Mouse (Mus musculus): Measurements from ENCODE around the gene Phox2b.

DNA sequence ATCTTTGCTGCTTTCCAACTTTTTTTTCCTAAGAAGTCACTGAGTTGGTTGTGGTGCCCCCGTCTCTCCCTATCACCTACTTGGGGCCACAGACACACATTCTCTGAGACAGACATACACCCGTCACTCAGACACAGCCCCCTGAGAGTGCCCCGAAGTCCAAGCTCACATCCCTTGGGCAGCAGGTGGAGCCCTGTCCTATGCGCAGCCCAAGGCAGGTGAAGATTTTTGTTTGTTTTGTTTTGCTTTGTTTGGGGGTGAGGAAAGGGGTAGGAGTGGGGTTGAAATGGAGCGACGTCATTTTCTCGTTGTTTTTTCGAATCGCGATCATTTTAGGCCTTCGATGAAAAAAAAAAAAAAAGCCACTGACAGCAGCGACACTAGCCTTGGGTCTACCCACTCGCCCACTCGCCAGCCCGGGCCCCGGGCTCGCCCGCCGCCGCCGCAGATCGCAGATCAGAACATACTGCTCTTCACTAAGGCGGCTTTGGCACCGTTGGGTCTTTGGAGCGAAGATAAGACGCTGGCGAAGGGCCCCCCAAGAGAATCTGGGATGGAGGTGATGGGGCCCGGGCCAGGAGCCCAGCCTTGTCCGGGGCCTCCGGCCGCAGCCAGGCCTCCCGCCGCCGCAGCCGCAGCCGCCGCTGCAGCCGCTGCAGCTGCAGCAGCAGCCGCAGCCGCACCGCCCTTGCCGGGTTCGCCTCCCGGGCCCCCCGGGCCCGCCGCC is 3.3 kb downstream of the Phox2b start:
- no peak for TF ChIP-seq POLR2A (IDR thresholded peaks at IDR 0.05; ENCODE audit: extremely low read depth, insufficient read depth, low read length)
- TF ChIP-seq CTCF (IDR thresholded peaks at IDR 0.05; ENCODE audit: low read depth, low read length) = no peak
